Mouse (Mus musculus) kidney, embryonic 14.5 days (tissue): ENCODE measurements at regions not wholly inside any gene's neighbourhood (a gene's known extent, or its start where the extent isn't known, plus 50 kb on each side); places are given as distances from the start of the nearest gene placed in this dataset.

Experiments used
- ATAC-seq: fragments of 200-750 bp; cut with Nextera tagmentation; 2 replicates; pipeline ENCODE4 v1.8.0; 2017; ENCODE audit warnings: moderate number of reproducible peaks, mild to moderate bottlenecking, moderate TSS enrichment, moderate library complexity; ENCODE audit not compliant: low FRiP score, low TSS enrichment
- H3K27ac ChIP-seq: fragments of 300-500 bp; sonication (generic); 2 replicates; pipeline ENCODE4 v1.5.1; 2014; ENCODE audit warnings: low read depth, mild to moderate bottlenecking, low read length, moderate library complexity, mixed read lengths
- H3K27me3 ChIP-seq: fragments of 300-500 bp; sonication (generic); 2 replicates; pipeline ENCODE4 v1.6.1; 2014; ENCODE audit warnings: mild to moderate bottlenecking, low read length; ENCODE audit not compliant: control insufficient read depth, insufficient read depth
- H3K36me3 ChIP-seq: fragments of 300-500 bp; sonication (generic); 2 replicates; pipeline ENCODE4 v1.6.1; 2014; ENCODE audit warnings: low read length, mixed read lengths; ENCODE audit not compliant: control insufficient read depth, insufficient read depth
- H3K4me1 ChIP-seq: fragments of 300-500 bp; sonication (generic); 2 replicates; pipeline ENCODE4 v1.6.1; 2014; ENCODE audit warnings: low read length, mixed read lengths; ENCODE audit not compliant: control insufficient read depth, insufficient read depth
- H3K4me2 ChIP-seq: fragments of 300-500 bp; sonication (generic); replicated peaks from 2 replicates; pipeline ENCODE4 v1.6.1; 2014; ENCODE audit warnings: low read depth, mild to moderate bottlenecking, low read length
- H3K4me3 ChIP-seq: fragments of 300-500 bp; sonication (generic); 2 replicates; pipeline ENCODE4 v1.5.1; 2014; ENCODE audit warnings: mild to moderate bottlenecking, low read length
- H3K9ac ChIP-seq: fragments of 300-500 bp; sonication (generic); 2 replicates; pipeline ENCODE4 v1.6.1; 2014; ENCODE audit warnings: low read depth, mild to moderate bottlenecking, low read length, moderate library complexity
- H3K9me3 ChIP-seq: fragments of 300-500 bp; sonication (generic); 2 replicates; pipeline ENCODE4 v1.6.1; 2016; ENCODE audit warnings: low read length; ENCODE audit not compliant: control insufficient read depth
- WGBS: fragments of 180-500 bp; shearing (Covaris S2); extraction: QIAGEN DNeasy Blood & Tissue Kit; methylation state at CpG from one replicate; pipeline ENCODE4 v1.1.7; 2014; 5-methylcytosine and 5-hydroxymethylcytosine counted together

- Histone ChIP-seq H3K27me3 (no peaks in the 10 kb centered on the region), H3K4me2 (no peak overlapping the region), H3K4me1 (no peaks in the 10 kb centered on the region), H3K27ac (no peak overlapping the region), H3K9me3 (no peaks in the 10 kb centered on the region), H3K4me3 (no peak overlapping the region), H3K36me3 (no peaks in the 10 kb centered on the region), H3K9ac (no peak overlapping the region)
- no peak for ATAC-seq
- 68% methylated on average over 4 of the region's 4 CpGs for WGBS
These were observed 464.2 kb downstream of the Slc4a3 start for GRCm38 (mm10) chr1:76010212-76010800.

GRCm38 (mm10) chr1:76018588-76018987, 472.5 kb downstream of the Slc4a3 start:
- no peak overlapping the region for H3K4me2 ChIP-seq
- WGBS: 81% methylated on average over 6 of the region's 6 CpGs
- H3K27ac ChIP-seq: no peak overlapping the region; the same call in 1 of the 2 replicates
- no peak overlapping the region for H3K9ac ChIP-seq
- no peaks in the 10 kb centered on the region for H3K36me3 ChIP-seq
- no peaks in the 10 kb centered on the region for H3K9me3 ChIP-seq
- ATAC-seq: no peak
- no peaks in the 10 kb centered on the region for H3K27me3 ChIP-seq
- H3K4me1 ChIP-seq: no peaks in the 10 kb centered on the region
- H3K4me3 ChIP-seq: no peak overlapping the region

- 11% methylated on average over 11 of the region's 11 CpGs for WGBS
- peak; percentile 76 for ATAC-seq
These were observed 473.0 kb downstream of the Slc4a3 start for GRCm38 (mm10) chr1:76019071-76019470.

GRCm38 (mm10) chr1:76024650-76025049, 478.6 kb downstream of the Slc4a3 start:
- Histone ChIP-seq H3K36me3 (no peaks in the 10 kb centered on the region), H3K9me3 (no peaks in the 10 kb centered on the region), H3K4me3 (no peak overlapping the region), H3K9ac (no peak overlapping the region), H3K27me3 (no peaks in the 10 kb centered on the region), H3K27ac (no peak overlapping the region; the same call in 1 of the 2 replicates), H3K4me2 (no peak overlapping the region), H3K4me1 (no peaks in the 10 kb centered on the region)
- WGBS: 57% methylated on average over 3 of the region's 3 CpGs
- no peak for ATAC-seq

More at GRCm38 (mm10) chr1:76019071-76019470, 473.0 kb downstream of the Slc4a3 start:
- Histone ChIP-seq H3K27me3 (no peaks in the 10 kb centered on the region), H3K4me1 (no peaks in the 10 kb centered on the region), H3K4me2 (no peak overlapping the region), H3K9ac (no peak overlapping the region), H3K36me3 (no peaks in the 10 kb centered on the region), H3K27ac (no peak overlapping the region; the same call in 1 of the 2 replicates), H3K4me3 (no peak overlapping the region), H3K9me3 (no peaks in the 10 kb centered on the region)

GRCm38 (mm10) chr1:76025389-76025788, 479.3 kb downstream of the Slc4a3 start:
- Histone ChIP-seq H3K4me3 (no peak overlapping the region), H3K4me2 (no peak overlapping the region), H3K36me3 (no peaks in the 10 kb centered on the region), H3K27me3 (no peaks in the 10 kb centered on the region), H3K4me1 (no peaks in the 10 kb centered on the region), H3K27ac (no peak overlapping the region), H3K9ac (no peak overlapping the region), H3K9me3 (no peaks in the 10 kb centered on the region)
- ATAC-seq: no peak
- WGBS: 59% methylated on average over 4 of the region's 4 CpGs

- Histone ChIP-seq H3K9ac (no peak overlapping the region), H3K4me1 (peaks cover 8% of the 10 kb centered on the region; the same call in 1 of the 2 replicates), H3K36me3 (no peaks in the 10 kb centered on the region), H3K4me3 (no peak overlapping the region), H3K27ac (no peak overlapping the region), H3K9me3 (no peaks in the 10 kb centered on the region), H3K27me3 (no peaks in the 10 kb centered on the region), H3K4me2 (no peak overlapping the region)
- WGBS: 61% methylated on average over 1 of the region's 1 CpGs
- no peak for ATAC-seq
These were observed 483.0 kb downstream of the Slc4a3 start for GRCm38 (mm10) chr1:76029059-76029458.

- no peak for ATAC-seq
- H3K9ac ChIP-seq: no peak overlapping the region
These were observed 485.3 kb downstream of the Slc4a3 start for GRCm38 (mm10) chr1:76031171-76031922.

GRCm38 (mm10) chr1:76031923-76032285, 485.8 kb downstream of the Slc4a3 start:
- no peak overlapping the region for H3K9ac ChIP-seq
- no peaks in the 10 kb centered on the region for H3K36me3 ChIP-seq
- H3K4me1 ChIP-seq: peaks cover 8% of the 10 kb centered on the region; the same call in 1 of the 2 replicates
- no peak overlapping the region for H3K27ac ChIP-seq
- no peaks in the 10 kb centered on the region for H3K27me3 ChIP-seq
- no peak overlapping the region for H3K4me2 ChIP-seq
- H3K9me3 ChIP-seq: no peaks in the 10 kb centered on the region
- ATAC-seq: no peak
- WGBS: 34% methylated on average over 4 of the region's 4 CpGs
- no peak overlapping the region for H3K4me3 ChIP-seq

More at GRCm38 (mm10) chr1:76031171-76031922, 485.3 kb downstream of the Slc4a3 start:
- Histone ChIP-seq H3K4me3 (no peak overlapping the region), H3K4me1 (peaks cover 8% of the 10 kb centered on the region; the same call in 1 of the 2 replicates), H3K4me2 (no peak overlapping the region), H3K27me3 (no peaks in the 10 kb centered on the region), H3K9me3 (no peaks in the 10 kb centered on the region), H3K27ac (no peak overlapping the region), H3K36me3 (no peaks in the 10 kb centered on the region)
- 37% methylated on average over 11 of the region's 11 CpGs for WGBS

GRCm38 (mm10) chr1:76032626-76033025, 486.6 kb downstream of the Slc4a3 start:
- Histone ChIP-seq H3K4me1 (peaks cover 8% of the 10 kb centered on the region; the same call in 1 of the 2 replicates), H3K27ac (no peak overlapping the region), H3K9me3 (no peaks in the 10 kb centered on the region), H3K4me3 (no peak overlapping the region), H3K4me2 (no peak overlapping the region), H3K27me3 (no peaks in the 10 kb centered on the region), H3K9ac (no peak overlapping the region), H3K36me3 (no peaks in the 10 kb centered on the region)
- WGBS: 93% methylated on average over 3 of the region's 3 CpGs
- ATAC-seq: no peak
